Mouse (Mus musculus): ENCODE measurements around the gene Drc7. TPM values are rescaled to one million over a fixed set of nuclear protein-coding genes. Genes with fewer than 3 reads are reported as not detected.

The Drc7 gene
- polyA plus RNA-seq (2012): not detected in 2 replicates

DNA sequence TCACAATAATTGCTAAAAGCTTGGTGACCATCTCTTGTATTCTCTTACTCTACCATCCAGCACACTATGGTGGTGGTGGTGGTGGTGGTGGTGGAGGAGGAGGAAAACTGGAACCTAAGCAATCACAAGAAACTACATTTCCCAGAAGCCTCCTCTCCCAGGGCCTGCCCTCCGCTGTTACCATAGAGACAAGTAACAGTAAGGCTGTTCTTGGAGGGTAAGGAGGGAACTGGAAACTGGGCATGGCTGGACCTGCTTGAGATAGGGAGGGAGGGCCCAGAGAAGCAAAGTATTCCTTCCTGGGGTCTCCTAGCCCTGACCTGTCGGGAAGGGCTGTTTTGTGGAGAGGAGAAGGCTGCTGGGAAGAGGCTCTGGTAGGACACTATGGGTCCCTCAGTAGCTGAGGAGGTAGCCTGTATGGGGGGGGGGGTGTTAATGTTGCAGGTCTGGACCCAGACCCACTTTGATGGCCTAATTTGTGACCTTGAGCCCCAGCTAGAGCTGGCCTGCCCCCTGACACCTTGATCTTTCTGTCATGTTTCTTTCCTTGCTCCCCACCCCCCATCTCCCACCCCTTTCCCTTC lies at the start of gene Drc7:
Gene Drc7 (plus strand): TSS at position 177 of the 584 bp plus-strand sequence.
- no peak for TF ChIP-seq GATA1 (IDR thresholded peaks at IDR 0.05; ENCODE audit: low read length)

GRCm38 (mm10) chr8:95012442-95012919 lies 42.4 kb upstream of the Drc7 start:
- no peak for TF ChIP-seq GATA1 (IDR thresholded peaks at IDR 0.05; ENCODE audit: low read length)

- no peak for TF ChIP-seq GATA1 (IDR thresholded peaks at IDR 0.05; ENCODE audit: low read length)
These were observed 39.0 kb upstream of the Drc7 start for GRCm38 (mm10) chr8:95015866-95016265.

- TF ChIP-seq GATA1 (IDR thresholded peaks at IDR 0.05; ENCODE audit: low read length): no peak
These were observed 38.2 kb upstream of the Drc7 start for GRCm38 (mm10) chr8:95016684-95017083.

DNA sequence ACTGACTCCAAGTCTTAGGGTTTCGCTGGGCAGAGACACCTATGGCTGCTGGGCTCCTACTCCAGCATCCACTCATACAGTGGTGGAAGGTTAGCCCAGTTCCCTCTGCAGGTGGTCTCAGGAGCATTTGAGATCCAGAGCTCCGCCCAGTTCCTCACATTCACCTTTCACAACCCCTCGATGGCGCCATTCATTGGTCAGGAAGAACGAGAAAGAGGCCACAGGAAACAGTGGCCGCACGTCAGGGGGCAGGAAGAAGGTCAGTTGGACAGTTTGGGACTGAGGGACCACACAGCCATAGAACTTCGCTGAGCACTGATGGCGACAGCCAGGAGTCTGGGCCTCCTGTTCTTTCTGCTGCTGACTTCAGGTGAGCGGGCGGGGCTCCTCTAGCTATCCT lies 37.5 kb upstream of the Drc7 start, which contains the start of gene Adgrg3:
Gene Adgrg3 (plus strand): TSS at position 242 of the 400 bp plus-strand sequence.
- TF ChIP-seq GATA1 (IDR thresholded peaks at IDR 0.05; ENCODE audit: low read length): no peak

- no peak for TF ChIP-seq GATA1 (IDR thresholded peaks at IDR 0.05; ENCODE audit: low read length)
These were observed 36.8 kb upstream of the Drc7 start for GRCm38 (mm10) chr8:95017969-95018635.

GRCm38 (mm10) chr8:95020293-95020777 lies 34.6 kb upstream of the Drc7 start:
- TF ChIP-seq GATA1 (IDR thresholded peaks at IDR 0.05; ENCODE audit: low read length): no peak

DNA sequence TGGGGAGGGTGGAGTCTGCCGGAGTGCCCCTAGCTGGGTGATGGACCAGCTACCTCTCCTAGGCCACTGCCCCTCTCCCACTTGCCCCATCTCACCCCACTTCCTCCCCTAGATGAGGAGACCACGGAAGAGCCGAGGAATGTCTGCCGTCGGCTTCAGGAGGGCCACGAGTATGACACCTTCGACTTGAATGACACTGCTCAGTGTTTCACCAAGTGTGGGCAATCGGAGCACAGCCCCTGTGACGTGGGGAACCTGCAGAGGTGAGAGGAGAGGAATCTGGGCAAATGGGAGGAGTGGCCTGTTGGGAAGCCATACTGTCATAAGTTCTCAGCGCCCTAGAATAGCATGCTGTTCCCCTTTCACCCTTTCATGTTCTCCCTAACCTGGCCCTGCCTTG lies 34.1 kb upstream of the Drc7 start:
- TF ChIP-seq GATA1 (IDR thresholded peaks at IDR 0.05; ENCODE audit: low read length): no peak

DNA sequence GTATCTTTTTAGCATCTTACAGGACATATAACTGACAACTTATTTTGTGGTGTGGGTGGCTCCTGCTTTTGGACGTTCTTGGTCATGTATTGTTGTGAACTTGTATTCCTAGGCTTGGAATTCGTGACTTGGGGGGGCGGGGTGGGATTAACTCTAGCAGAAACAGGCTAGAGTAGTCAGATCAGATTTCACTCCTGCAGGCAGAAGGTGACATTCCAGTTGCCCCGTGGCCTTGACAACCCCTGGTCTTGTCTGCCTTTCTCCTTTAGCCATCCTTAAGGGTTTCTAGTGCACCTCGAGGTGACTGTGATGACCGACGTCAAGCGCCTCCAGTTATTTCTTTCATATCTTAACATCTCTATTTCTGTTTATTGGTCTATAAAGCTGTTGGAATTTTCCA lies 31.7 kb upstream of the Drc7 start:
- TF ChIP-seq GATA1 (IDR thresholded peaks at IDR 0.05; ENCODE audit: low read length): no peak

- TF ChIP-seq GATA1 (IDR thresholded peaks at IDR 0.05; ENCODE audit: low read length): no peak
These were observed 30.5 kb upstream of the Drc7 start for GRCm38 (mm10) chr8:95024387-95024786.

GRCm38 (mm10) chr8:95025421-95025820 lies 29.5 kb upstream of the Drc7 start:
- no peak for TF ChIP-seq GATA1 (IDR thresholded peaks at IDR 0.05; ENCODE audit: low read length)

GRCm38 (mm10) chr8:95037106-95037925 lies 17.6 kb upstream of the Drc7 start:
- no peak for TF ChIP-seq GATA1 (IDR thresholded peaks at IDR 0.05; ENCODE audit: low read length)

DNA sequence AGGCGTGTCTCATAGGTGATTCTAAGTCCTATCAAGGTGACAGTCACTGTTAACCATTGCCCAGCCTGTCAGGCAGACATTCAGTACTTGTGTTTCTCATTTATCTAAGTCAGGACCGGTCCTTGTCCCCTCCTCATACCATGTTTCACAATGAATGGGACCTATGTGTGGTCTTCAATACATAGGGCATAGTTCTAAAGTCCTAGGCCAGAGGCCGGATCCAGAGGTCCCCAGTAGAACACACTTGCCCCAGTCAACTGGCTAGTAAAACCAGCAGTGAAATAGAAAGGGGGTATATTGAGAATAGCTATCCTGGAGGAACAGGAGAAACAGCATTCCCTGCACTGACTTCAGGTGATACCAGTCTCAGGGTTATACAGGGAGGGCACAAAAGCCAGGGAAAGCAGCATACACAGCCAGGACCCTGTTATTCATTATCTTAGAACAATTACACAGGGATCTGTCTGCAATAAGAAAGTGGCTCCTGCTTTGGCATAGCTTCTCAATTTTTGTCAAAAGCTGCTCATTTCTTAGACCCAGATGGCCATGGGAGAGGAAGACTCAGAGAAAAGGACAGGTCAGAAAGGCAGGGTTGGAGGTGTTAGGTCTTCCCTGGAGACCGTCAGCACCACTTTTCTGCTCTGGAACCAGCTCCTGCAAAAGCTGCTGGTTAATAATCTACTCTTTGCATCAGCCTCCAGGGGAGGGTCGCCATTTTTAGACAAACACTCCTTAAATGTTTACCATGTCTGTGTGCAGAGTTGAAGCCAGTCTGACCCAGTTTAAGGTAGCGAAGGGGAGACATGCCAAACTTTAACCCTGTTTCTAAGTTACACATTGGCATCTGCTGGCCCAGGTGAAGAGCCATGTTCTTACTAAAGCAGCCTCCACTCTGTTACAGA lies 12.8 kb upstream of the Drc7 start:
- no peak for TF ChIP-seq GATA1 (IDR thresholded peaks at IDR 0.05; ENCODE audit: low read length)

DNA sequence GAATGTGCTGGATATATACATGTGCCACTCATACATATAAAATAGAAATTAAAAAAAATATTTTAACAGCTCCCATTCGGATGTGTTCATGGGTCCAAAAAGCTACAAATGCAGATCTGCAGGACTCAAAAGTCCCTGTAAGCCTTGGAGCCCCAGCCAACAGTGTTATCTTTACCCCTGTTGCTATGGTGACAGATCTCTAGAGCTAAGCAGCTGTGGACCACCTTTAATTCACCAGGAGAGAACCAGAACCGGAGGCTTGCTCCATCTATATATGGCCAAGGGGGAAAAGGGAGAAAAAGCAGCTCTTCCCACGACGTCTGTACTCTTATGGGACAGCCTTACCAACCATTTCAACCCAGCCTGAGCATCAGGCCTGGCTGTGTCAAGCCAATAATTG lies 10.1 kb upstream of the Drc7 start:
- no peak for TF ChIP-seq GATA1 (IDR thresholded peaks at IDR 0.05; ENCODE audit: low read length)

DNA sequence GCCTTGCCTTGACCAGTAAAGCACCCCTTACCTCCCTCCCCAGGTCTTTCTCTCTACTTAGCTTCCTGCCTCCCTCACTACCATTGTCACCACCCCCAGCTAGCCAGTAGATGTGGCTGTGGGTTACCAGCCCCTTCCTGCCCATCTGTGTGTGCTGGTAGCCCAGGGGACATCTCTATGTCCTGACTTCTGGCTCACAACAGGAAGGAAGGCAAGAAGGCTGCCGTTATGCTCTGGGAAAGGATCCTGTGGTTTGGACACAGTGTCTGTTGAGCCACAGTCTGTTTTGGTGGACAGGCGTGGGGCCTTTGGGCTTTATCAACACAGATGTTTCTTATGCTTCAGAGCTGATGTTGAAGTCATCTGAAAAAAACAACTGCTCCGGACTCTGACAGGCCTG lies 7.9 kb upstream of the Drc7 start:
- TF ChIP-seq GATA1 (IDR thresholded peaks at IDR 0.05; ENCODE audit: low read length): no peak

Data from G1E-ER4 (cell line).